Mouse (Mus musculus) heart, adult 2 months (tissue): Measurements from ENCODE around the gene Magi2. TPM values are rescaled to one million over a fixed set of nuclear protein-coding genes. Genes with fewer than 3 reads are reported as not detected.

Experiments used
- DNase-seq, 2 experiments: peaks; one replicate each; pipeline ENCODE4 v3.0.0; 2021
- H3K27ac ChIP-seq: fragments of 200-600 bp; 2 replicates; pipeline ENCODE4 v1.8.1; 2022
- H3K27me3 ChIP-seq: fragments of 200-500 bp; 2 replicates; pipeline ENCODE4 v1.6.1; 2012; ENCODE audit warnings: mild to moderate bottlenecking, low read length, inconsistent platforms, mixed read lengths; ENCODE audit not compliant: control insufficient read depth, insufficient read depth
- H3K36me3 ChIP-seq: fragments of 200-500 bp; 2 replicates; pipeline ENCODE4 v1.6.1; 2012; ENCODE audit warnings: low read length, inconsistent platforms; ENCODE audit not compliant: control insufficient read depth, insufficient read depth
- H3K4me1 ChIP-seq: fragments of 200-500 bp; 2 replicates; pipeline ENCODE4 v1.6.1; 2011; ENCODE audit warnings: low read length; ENCODE audit not compliant: control insufficient read depth, insufficient read depth
- H3K4me3 ChIP-seq: fragments of 200-600 bp; 2 replicates; pipeline ENCODE4 v1.8.1; 2022
- H3K79me2 ChIP-seq: fragments of 200-500 bp; replicated peaks from 2 replicates; pipeline ENCODE4 v1.6.1; 2012; ENCODE audit warnings: mild to moderate bottlenecking, inconsistent platforms, low read length, moderate library complexity, mixed read lengths; ENCODE audit not compliant: control insufficient read depth, insufficient read depth
- H3K9ac ChIP-seq: fragments of 200-500 bp; 2 replicates; pipeline ENCODE4 v1.6.1; 2012; ENCODE audit warnings: low read depth, mild to moderate bottlenecking, control low read depth, inconsistent platforms, low read length, mixed read lengths
- CTCF ChIP-seq: fragments of 200-600 bp; IDR thresholded peaks from 2 replicates; pipeline ENCODE4 v1.8.1; 2022; ENCODE audit warnings: antibody characterized with exemption, mild to moderate bottlenecking, moderate library complexity
- EP300 ChIP-seq: fragments of 200-500 bp; IDR thresholded peaks from 2 replicates; pipeline ENCODE4 v1.6.1; 2011; ENCODE audit warnings: low read depth, low read length, control low read depth; ENCODE audit not compliant: insufficient read depth
- POLR2A ChIP-seq: fragments of 200-500 bp; IDR thresholded peaks from 2 replicates; pipeline ENCODE4 v1.6.1; 2011; ENCODE audit warnings: mild to moderate bottlenecking, low read depth, low read length, control low read depth; ENCODE audit not compliant: insufficient read depth
- WGBS: fragments of 180-500 bp; shearing (Covaris S2); methylation state at CpG from one replicate; pipeline ENCODE4 v1.1.7; 2018; 5-methylcytosine and 5-hydroxymethylcytosine counted together
- intact Hi-C: fragments of 180-260 bp; cut with DNase I; formaldehyde crosslinking; loops from one replicate; pipeline ENCODE4 v1.15.1; 2025
- polyA plus RNA-seq: library from polyadenylated mRNA; depleted of rRNA; stranded (reverse); fragments of >200 nt; gene quantifications from 2 replicates; pipeline ENCODE4 v1.2.3, GENCODE M21; 2012
- total RNA-seq, 2 experiments: library from RNA; stranded (reverse); gene quantifications; 2 replicates each; pipeline ENCODE4 v1.2.3; 2021

Magi2 gene
- total and polyA plus RNA-seq, 3 experiments: 2.0 to 8.2 (median 7.0) TPM

DNA sequence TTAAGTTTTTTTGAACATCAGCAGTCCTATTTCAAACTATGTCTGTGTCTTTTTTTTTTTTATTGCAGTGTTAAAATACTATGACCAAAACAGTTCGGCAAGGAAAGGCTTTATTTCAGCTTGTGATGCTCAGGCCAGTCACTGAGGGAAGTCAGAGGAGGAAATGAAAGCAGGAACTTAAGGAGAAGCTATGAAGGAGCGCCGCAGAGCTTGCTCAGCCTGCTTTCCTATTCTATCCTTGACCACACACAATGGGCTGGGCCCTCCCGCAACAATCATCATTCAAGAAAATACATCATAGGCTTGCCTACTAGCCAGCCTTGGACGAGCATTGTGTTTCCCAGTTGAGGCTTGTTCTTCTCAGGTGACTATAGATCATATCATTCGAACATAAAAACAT, 669.1 kb downstream of the Magi2 start:
- Histone ChIP-seq H3K79me2 (no peaks in the 10 kb centered on the region), H3K36me3 (peaks cover 2% of the 10 kb centered on the region; the same call in 1 of the 2 replicates), H3K27me3 (no peaks in the 10 kb centered on the region), H3K4me3 (no peak overlapping the region), H3K4me1 (no peaks in the 10 kb centered on the region; the same call in none of the 2 replicates), H3K27ac (no peak overlapping the region), H3K9ac (no peak overlapping the region)
- intact Hi-C loops: no loop called here
- 55% methylated on average over 6 of the region's 6 CpGs for WGBS
- TF ChIP-seq CTCF (no peak), POLR2A (no peak), EP300 (no peak)
- DNase-seq: peak in 1 of 2 experiments; percentile 13

DNA sequence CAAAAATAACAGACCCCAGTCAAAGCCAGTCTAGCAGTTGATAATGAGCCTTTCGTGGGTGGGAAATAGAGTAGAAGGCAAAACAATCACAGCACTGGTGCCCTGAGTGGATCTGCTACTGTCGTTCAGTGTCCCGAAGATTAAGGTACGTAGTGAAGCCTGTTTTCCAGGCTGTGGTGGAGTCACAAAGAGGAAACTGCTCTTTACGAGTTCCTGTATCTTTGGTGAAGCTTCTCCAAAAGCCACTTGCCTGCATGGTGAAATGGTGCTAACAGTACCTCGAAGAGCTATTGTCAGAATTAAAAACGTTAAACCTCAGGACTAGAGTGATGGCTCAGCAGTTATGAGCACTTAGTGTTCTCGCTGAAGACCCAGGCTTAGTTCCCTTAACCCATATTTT, 674.8 kb downstream of the Magi2 start:
- H3K36me3 ChIP-seq: peaks cover 2% of the 10 kb centered on the region; the same call in 1 of the 2 replicates
- H3K27me3 ChIP-seq: no peaks in the 10 kb centered on the region
- DNase-seq: no peak
- H3K4me3 ChIP-seq: no peak overlapping the region
- H3K4me1 ChIP-seq: no peaks in the 10 kb centered on the region
- no peak overlapping the region for H3K9ac ChIP-seq
- intact Hi-C loops: no loop called here
- no peaks in the 10 kb centered on the region for H3K79me2 ChIP-seq
- no peak overlapping the region for H3K27ac ChIP-seq
- WGBS: 67% methylated on average over 8 of the region's 8 CpGs
- no peak for TF ChIP-seq CTCF
- TF ChIP-seq EP300: no peak
- TF ChIP-seq POLR2A: no peak

GRCm38 (mm10) chr5:19906636-19907035, 679.8 kb downstream of the Magi2 start:
- no peak for TF ChIP-seq CTCF
- TF ChIP-seq POLR2A: no peak
- no peak for TF ChIP-seq EP300
- Histone ChIP-seq H3K9ac (no peak overlapping the region), H3K4me3 (no peak overlapping the region), H3K36me3 (no peaks in the 10 kb centered on the region), H3K27ac (no peak overlapping the region), H3K79me2 (no peaks in the 10 kb centered on the region), H3K4me1 (no peaks in the 10 kb centered on the region), H3K27me3 (peaks cover 1% of the 10 kb centered on the region; the same call in 1 of the 2 replicates)
- no peak for DNase-seq
- WGBS: 78% methylated on average over 4 of the region's 4 CpGs
- intact Hi-C loops: no loop called here

GRCm38 (mm10) chr5:19907381-19907982, 680.6 kb downstream of the Magi2 start:
- TF ChIP-seq CTCF: no peak
- TF ChIP-seq POLR2A: no peak
- no peak for TF ChIP-seq EP300
- Histone ChIP-seq H3K4me1 (no peaks in the 10 kb centered on the region), H3K4me3 (no peak overlapping the region), H3K36me3 (no peaks in the 10 kb centered on the region), H3K79me2 (no peaks in the 10 kb centered on the region), H3K9ac (no peak overlapping the region), H3K27me3 (peaks cover 1% of the 10 kb centered on the region; the same call in 1 of the 2 replicates), H3K27ac (no peak overlapping the region)
- intact Hi-C loops: no loop called here
- no peak for DNase-seq
- 12% methylated on average over 12 of the region's 12 CpGs for WGBS

GRCm38 (mm10) chr5:19907983-19908705, 681.3 kb downstream of the Magi2 start:
- Histone ChIP-seq H3K27me3 (peaks cover 1% of the 10 kb centered on the region; the same call in 1 of the 2 replicates), H3K9ac (no peak overlapping the region), H3K27ac (no peak overlapping the region), H3K4me3 (no peak overlapping the region), H3K4me1 (no peaks in the 10 kb centered on the region), H3K36me3 (no peaks in the 10 kb centered on the region), H3K79me2 (no peaks in the 10 kb centered on the region)
- WGBS: 6% methylated on average over 16 of the region's 16 CpGs
- no peak for DNase-seq
- intact Hi-C loops: no loop called here
- TF ChIP-seq POLR2A (no peak), EP300 (no peak), CTCF (no peak)

GRCm38 (mm10) chr5:19908706-19909060, 681.8 kb downstream of the Magi2 start:
- TF ChIP-seq POLR2A (no peak), CTCF (no peak)
- WGBS: 7% methylated on average over 5 of the region's 5 CpGs
- DNase-seq: no peak
- H3K27ac ChIP-seq: no peak overlapping the region
- H3K27me3 ChIP-seq: peaks cover 1% of the 10 kb centered on the region; the same call in 1 of the 2 replicates
- no peak overlapping the region for H3K9ac ChIP-seq
- no peaks in the 10 kb centered on the region for H3K36me3 ChIP-seq
- H3K79me2 ChIP-seq: no peaks in the 10 kb centered on the region
- intact Hi-C loops: no loop called here
- no peak overlapping the region for H3K4me3 ChIP-seq
- no peaks in the 10 kb centered on the region for H3K4me1 ChIP-seq
